Mouse (Mus musculus) MEL (cell line): ENCODE data around the gene Wfdc5. TPM values are rescaled to one million over a fixed set of nuclear protein-coding genes. Genes with fewer than 3 reads are reported as not detected.

ENCODE experiments used
- DNase-seq: peaks from one replicate; pipeline ENCODE4 v3.0.0; 2011; ENCODE audit warnings: low read depth, low spot score
- H3K27ac ChIP-seq: 2 replicates; pipeline ENCODE4 v1.5.1; 2012; ENCODE audit warnings: low read depth, mild to moderate bottlenecking, control low read depth, low read length, moderate library complexity; ENCODE audit not compliant: control insufficient read depth
- H3K27me3 ChIP-seq, 2 experiments: fragments of 150-350 bp in 1 of 2; sonication (generic) in 1 of 2; 2 replicates each; pipeline ENCODE4 v1.6.1; 2012; ENCODE audit warnings: low read length in 2 of 2, mild to moderate bottlenecking in 2 of 2, improper control_type of control experiment in 1 of 2, moderate library complexity in 1 of 2; ENCODE audit not compliant: insufficient read depth in 2 of 2, control insufficient read depth in 1 of 2
- H3K36me3 ChIP-seq, 2 experiments: 2 replicates each; pipeline ENCODE4 v1.6.1; 2012 to 2014; ENCODE audit warnings: low read length in 2 of 2, improper control_type of control experiment in 1 of 2, inconsistent platforms in 1 of 2, mild to moderate bottlenecking in 1 of 2; ENCODE audit not compliant: insufficient read depth in 2 of 2, control insufficient read depth in 1 of 2
- H3K4me1 ChIP-seq, 2 experiments: fragments of 150-350 bp in 1 of 2; sonication (generic) in 1 of 2; 2 replicates each; pipeline ENCODE4 v1.6.1; 2012; ENCODE audit warnings: low read length in 2 of 2, improper control_type of control experiment in 1 of 2, mild to moderate bottlenecking in 1 of 2; ENCODE audit not compliant: insufficient read depth in 2 of 2, control insufficient read depth in 1 of 2
- H3K4me3 ChIP-seq, 2 experiments: fragments of 150-350 bp in 1 of 2; sonication (generic) in 1 of 2; 2 replicates each; pipeline ENCODE4 v1.5.1; 2012; ENCODE audit warnings: low read depth in 2 of 2, low read length in 2 of 2, mild to moderate bottlenecking in 2 of 2, moderate library complexity in 2 of 2, control low read depth in 1 of 2, improper control_type of control experiment in 1 of 2; ENCODE audit not compliant: control insufficient read depth in 1 of 2, insufficient read depth in 1 of 2
- H3K79me2 ChIP-seq: 2 replicates; pipeline ENCODE4 v1.6.1; 2012; ENCODE audit warnings: mild to moderate bottlenecking, low read length, moderate library complexity; ENCODE audit not compliant: control insufficient read depth, poor library complexity, insufficient read depth
- H3K9ac ChIP-seq: 2 replicates; pipeline ENCODE4 v1.6.1; 2012; ENCODE audit warnings: low read depth, mild to moderate bottlenecking, control low read depth, low read length, moderate library complexity; ENCODE audit not compliant: control insufficient read depth, poor library complexity, severe bottlenecking
- H3K9me3 ChIP-seq: fragments of 150-350 bp; sonication (generic); replicated peaks from 2 replicates; pipeline ENCODE4 v1.6.1; 2012; ENCODE audit warnings: mild to moderate bottlenecking, low read length, improper control_type of control experiment, moderate library complexity; ENCODE audit not compliant: insufficient read depth
- BHLHE40 ChIP-seq: IDR thresholded peaks from 2 replicates; pipeline ENCODE4 v1.6.1; 2012; ENCODE audit warnings: low read depth, mild to moderate bottlenecking, inconsistent platforms, low read length, improper control_type of control experiment, borderline replicate concordance
- CHD1 ChIP-seq: IDR thresholded peaks from 2 replicates; pipeline ENCODE4 v1.6.1; 2012; ENCODE audit warnings: low read depth, mild to moderate bottlenecking, inconsistent platforms, low read length, improper control_type of control experiment
- CHD2 ChIP-seq: IDR thresholded peaks from 2 replicates; pipeline ENCODE4 v1.6.1; 2011; ENCODE audit warnings: low read length, improper control_type of control experiment
- CTCF ChIP-seq, 3 experiments: IDR thresholded peaks in 2 of 3; conservative IDR thresholded peaks in 1 of 3; 2 replicates each; pipeline ENCODE4 v1.5.1; 2011 to 2012; ENCODE audit warnings: low read length in 3 of 3, low read depth in 2 of 3, mild to moderate bottlenecking in 2 of 3, improper control_type of control experiment in 1 of 3, inconsistent platforms in 1 of 3, mixed read lengths in 1 of 3, moderate library complexity in 1 of 3; ENCODE audit not compliant: control insufficient read depth in 1 of 3, insufficient read depth in 1 of 3, poor library complexity in 1 of 3, severe bottlenecking in 1 of 3
- EP300 ChIP-seq, 2 experiments: IDR thresholded peaks; 2 replicates each; pipeline ENCODE4 v1.6.1; 2011; ENCODE audit warnings: improper control_type of control experiment in 2 of 2, low read length in 2 of 2, low read depth in 1 of 2, mild to moderate bottlenecking in 1 of 2
- GABPA ChIP-seq: IDR thresholded peaks from 2 replicates; pipeline ENCODE4 v1.6.1; 2012; ENCODE audit warnings: low read depth, mild to moderate bottlenecking, inconsistent platforms, low read length, improper control_type of control experiment, moderate library complexity
- JUND ChIP-seq: IDR thresholded peaks from 2 replicates; pipeline ENCODE4 v1.6.1; 2011; ENCODE audit warnings: low read depth, mild to moderate bottlenecking, improper control_type of control experiment, low read length
- MAX ChIP-seq: IDR thresholded peaks from 2 replicates; pipeline ENCODE4 v1.6.1; 2011; ENCODE audit warnings: low read length, improper control_type of control experiment
- MAZ ChIP-seq: IDR thresholded peaks from 2 replicates; pipeline ENCODE4 v1.6.1; 2012; ENCODE audit warnings: low read depth, mild to moderate bottlenecking, inconsistent platforms, low read length, improper control_type of control experiment
- MEF2A ChIP-seq: IDR thresholded peaks from 2 replicates; pipeline ENCODE4 v1.6.1; 2014; ENCODE audit warnings: low read depth, mild to moderate bottlenecking, inconsistent platforms, low read length, improper control_type of control experiment; ENCODE audit not compliant: poor library complexity, insufficient replicate concordance, severe bottlenecking; ENCODE audit errors: extremely low read depth
- MYC ChIP-seq: IDR thresholded peaks from 2 replicates; pipeline ENCODE4 v1.6.1; 2011; ENCODE audit warnings: low read depth, mild to moderate bottlenecking, low read length, improper control_type of control experiment, moderate library complexity
- POLR2A ChIP-seq, 2 experiments: IDR thresholded peaks; 2 replicates each; pipeline ENCODE4 v1.6.1; 2011 to 2012; ENCODE audit warnings: low read length in 2 of 2, mild to moderate bottlenecking in 2 of 2, control low read depth in 1 of 2, improper control_type of control experiment in 1 of 2, low read depth in 1 of 2, moderate library complexity in 1 of 2; ENCODE audit not compliant: control insufficient read depth in 1 of 2, insufficient read depth in 1 of 2, poor library complexity in 1 of 2
- POLR2AphosphoS2 ChIP-seq: IDR thresholded peaks from 2 replicates; pipeline ENCODE4 v1.6.1; 2011; ENCODE audit warnings: low read length, improper control_type of control experiment
- POLR2AphosphoS5 ChIP-seq: IDR thresholded peaks from 2 replicates; pipeline ENCODE4 v1.6.1; 2012; ENCODE audit warnings: low read depth, borderline replicate concordance, mild to moderate bottlenecking, inconsistent platforms, low read length, moderate library complexity, mixed read lengths
- RAD21 ChIP-seq: IDR thresholded peaks from 2 replicates; pipeline ENCODE4 v1.6.1; 2011; ENCODE audit warnings: mild to moderate bottlenecking, low read depth, low read length, improper control_type of control experiment
- RCOR1 ChIP-seq: IDR thresholded peaks from 2 replicates; pipeline ENCODE4 v1.6.1; 2012; ENCODE audit warnings: low read depth, mild to moderate bottlenecking, inconsistent platforms, low read length, improper control_type of control experiment
- SMC3 ChIP-seq: IDR thresholded peaks from 2 replicates; pipeline ENCODE4 v1.6.1; 2011; ENCODE audit warnings: low read depth, low read length, improper control_type of control experiment
- TAL1 ChIP-seq: IDR thresholded peaks from 2 replicates; pipeline ENCODE4 v1.6.1; 2012; ENCODE audit warnings: mild to moderate bottlenecking, inconsistent platforms, low read length, moderate library complexity, mixed read lengths
- TBP ChIP-seq: IDR thresholded peaks from 2 replicates; pipeline ENCODE4 v1.8.0; 2011; ENCODE audit warnings: low read depth, low read length, improper control_type of control experiment
- TCF12 ChIP-seq: IDR thresholded peaks from 2 replicates; pipeline ENCODE4 v1.6.1; 2014; ENCODE audit warnings: low read depth, mild to moderate bottlenecking, inconsistent platforms, low read length, improper control_type of control experiment, moderate library complexity
- UBTF ChIP-seq: IDR thresholded peaks from 2 replicates; pipeline ENCODE4 v1.6.1; 2012; ENCODE audit warnings: low read depth, mild to moderate bottlenecking, inconsistent platforms, low read length, improper control_type of control experiment, moderate library complexity, borderline replicate concordance; ENCODE audit not compliant: insufficient read depth
- USF1 ChIP-seq: IDR thresholded peaks from 2 replicates; pipeline ENCODE4 v1.6.1; 2014; ENCODE audit warnings: low read depth, mild to moderate bottlenecking, inconsistent platforms, low read length, improper control_type of control experiment, moderate library complexity
- USF2 ChIP-seq, 2 experiments: IDR thresholded peaks; 2 replicates each; pipeline ENCODE4 v1.6.1; 2011 to 2012; ENCODE audit warnings: improper control_type of control experiment in 2 of 2, low read length in 2 of 2, borderline replicate concordance in 1 of 2, inconsistent platforms in 1 of 2, low read depth in 1 of 2, mild to moderate bottlenecking in 1 of 2; ENCODE audit not compliant: insufficient read depth in 1 of 2
- ZC3H11A ChIP-seq: IDR thresholded peaks from 2 replicates; pipeline ENCODE4 v1.6.1; 2012; ENCODE audit warnings: low read depth, mild to moderate bottlenecking, inconsistent platforms, low read length, improper control_type of control experiment
- ZKSCAN1 ChIP-seq: IDR thresholded peaks from 2 replicates; pipeline ENCODE4 v1.6.1; 2012; ENCODE audit warnings: low read depth, mild to moderate bottlenecking, inconsistent platforms, low read length, improper control_type of control experiment, moderate library complexity
- ZMIZ1 ChIP-seq: IDR thresholded peaks from 2 replicates; pipeline ENCODE4 v1.6.1; 2012; ENCODE audit warnings: low read depth, mild to moderate bottlenecking, inconsistent platforms, low read length, improper control_type of control experiment, moderate library complexity
- ZNF384 ChIP-seq: IDR thresholded peaks from 2 replicates; pipeline ENCODE4 v1.6.1; 2012; ENCODE audit warnings: low read depth, mild to moderate bottlenecking, inconsistent platforms, low read length, improper control_type of control experiment
- polyA plus RNA-seq, 2 experiments: library from polyadenylated mRNA; stranded (reverse) in 1 of 2; unstranded in 1 of 2; fragments of >175 nt in 1 of 2; fragments of >200 nt in 1 of 2; gene quantifications; 2 replicates each; pipeline versions ENCODE4 v1.2.1 to v1.2.4; 2012; ENCODE audit warnings: low replicate concordance in 2 of 2, low read depth in 1 of 2; ENCODE audit not compliant: insufficient read length in 2 of 2, insufficient read depth in 1 of 2, missing spikeins in 1 of 2
- total RNA-seq: library from RNA; depleted of rRNA; stranded (reverse); fragments of 300-350 nt; gene quantifications from 2 replicates; pipeline ENCODE4 v1.2.3, GENCODE M21; 2012

Wfdc5 gene
- total and polyA plus RNA-seq, 3 experiments: not detected

GRCm38 (mm10) chr2:164180770-164181169 is 1.8 kb downstream of the Wfdc5 start:
- H3K27me3 ChIP-seq: no peaks in the 10 kb centered on the region; a peak in 1 of 4 replicates
- H3K9ac ChIP-seq: no peak overlapping the region
- TF ChIP-seq CHD1: no peak
- TF ChIP-seq TAL1: no peak
- TF ChIP-seq POLR2A (IDR thresholded peaks at IDR 0.05; ENCODE audit: control insufficient read depth in 1 of 2, insufficient read depth in 1 of 2, low read depth in 1 of 2, low read length in 2 of 2, poor library complexity in 1 of 2): no peak
- TF ChIP-seq ZNF384: no peak
- no peak for TF ChIP-seq MEF2A
- no peak for TF ChIP-seq RAD21
- TF ChIP-seq MYC: no peak
- no peak for TF ChIP-seq USF2 (IDR thresholded peaks at IDR 0.05; ENCODE audit: borderline replicate concordance in 1 of 2, insufficient read depth in 1 of 2, low read depth in 1 of 2, low read length in 2 of 2)
- TF ChIP-seq ZKSCAN1: no peak
- no peak for TF ChIP-seq CHD2
- no peak for TF ChIP-seq POLR2AphosphoS2
- TF ChIP-seq BHLHE40: no peak
- no peak for TF ChIP-seq SMC3
- TF ChIP-seq POLR2AphosphoS5: no peak
- no peak for TF ChIP-seq TBP
- TF ChIP-seq MAX: no peak
- no peak for TF ChIP-seq USF1
- no peak for TF ChIP-seq ZMIZ1
- TF ChIP-seq EP300 (IDR thresholded peaks at IDR 0.05; ENCODE audit: low read depth in 1 of 2, low read length in 2 of 2): no peak
- no peaks in the 10 kb centered on the region for H3K79me2 ChIP-seq
- peaks cover 0 to 7% of the 10 kb centered on the region in 2 experiments; a peak in 2 of 4 replicates for H3K36me3 ChIP-seq
- peaks cover 2 to 11% of the 10 kb centered on the region in 2 experiments for H3K4me1 ChIP-seq
- no peaks in the 10 kb centered on the region for H3K9me3 ChIP-seq
- DNase-seq: no peak
- H3K27ac ChIP-seq: no peak overlapping the region
- H3K4me3 ChIP-seq: no peak overlapping the region

- Histone ChIP-seq H3K27me3 (no peaks in the 10 kb centered on the region; a peak in 1 of 4 replicates), H3K4me3 (no peak overlapping the region), H3K4me1 (peaks cover 4 to 11% of the 10 kb centered on the region in 2 experiments), H3K79me2 (no peaks in the 10 kb centered on the region)
- peak; percentile 69 for DNase-seq
- TF ChIP-seq GABPA: no peak
- TF ChIP-seq MYC: no peak
- TF ChIP-seq CTCF (IDR thresholded peaks at IDR 0.05 in 2 of 3, conservative IDR thresholded peaks at IDR 0.05 in 1 of 3; ENCODE audit: control insufficient read depth in 1 of 3, insufficient read depth in 1 of 3, low read depth in 2 of 3, low read length in 3 of 3, poor library complexity in 1 of 3, severe bottlenecking in 1 of 3): peak; percentile 45 to 65 (median 63); a peak in 5 of 6 replicates
- TF ChIP-seq CHD1: no peak
- no peak for TF ChIP-seq UBTF
- peak; percentile 49; the same call in 1 of the 2 replicates for TF ChIP-seq MAZ
- peak; percentile 32 for TF ChIP-seq ZC3H11A
- TF ChIP-seq RAD21: peak; percentile 27
- no peak for TF ChIP-seq RCOR1
- no peak for TF ChIP-seq TCF12
- TF ChIP-seq TAL1: no peak
- no peak for TF ChIP-seq ZNF384
- TF ChIP-seq SMC3: peak; percentile 56
- TF ChIP-seq USF2 (IDR thresholded peaks at IDR 0.05; ENCODE audit: borderline replicate concordance in 1 of 2, insufficient read depth in 1 of 2, low read depth in 1 of 2, low read length in 2 of 2): no peak
- TF ChIP-seq ZMIZ1: no peak
- TF ChIP-seq JUND: no peak
- peak; percentile 99 for TF ChIP-seq ZKSCAN1
- TF ChIP-seq, all 39 proteins: peak for 6
- no peak overlapping the region for H3K9ac ChIP-seq
- no peak overlapping the region for H3K27ac ChIP-seq
- peaks cover 0 to 7% of the 10 kb centered on the region in 2 experiments; a peak in 2 of 4 replicates for H3K36me3 ChIP-seq
- no peaks in the 10 kb centered on the region for H3K9me3 ChIP-seq
Measured at GRCm38 (mm10) chr2:164180124-164180523, 2.4 kb downstream of the Wfdc5 start.
